Mouse (Mus musculus): ENCODE measurements around the gene Ccdc88c. TPM values are rescaled to one million over a fixed set of nuclear protein-coding genes. Genes with fewer than 3 reads are reported as not detected.

Ccdc88c gene
- polyA plus RNA-seq, 1 experiment, result 6.1 TPM

DNA sequence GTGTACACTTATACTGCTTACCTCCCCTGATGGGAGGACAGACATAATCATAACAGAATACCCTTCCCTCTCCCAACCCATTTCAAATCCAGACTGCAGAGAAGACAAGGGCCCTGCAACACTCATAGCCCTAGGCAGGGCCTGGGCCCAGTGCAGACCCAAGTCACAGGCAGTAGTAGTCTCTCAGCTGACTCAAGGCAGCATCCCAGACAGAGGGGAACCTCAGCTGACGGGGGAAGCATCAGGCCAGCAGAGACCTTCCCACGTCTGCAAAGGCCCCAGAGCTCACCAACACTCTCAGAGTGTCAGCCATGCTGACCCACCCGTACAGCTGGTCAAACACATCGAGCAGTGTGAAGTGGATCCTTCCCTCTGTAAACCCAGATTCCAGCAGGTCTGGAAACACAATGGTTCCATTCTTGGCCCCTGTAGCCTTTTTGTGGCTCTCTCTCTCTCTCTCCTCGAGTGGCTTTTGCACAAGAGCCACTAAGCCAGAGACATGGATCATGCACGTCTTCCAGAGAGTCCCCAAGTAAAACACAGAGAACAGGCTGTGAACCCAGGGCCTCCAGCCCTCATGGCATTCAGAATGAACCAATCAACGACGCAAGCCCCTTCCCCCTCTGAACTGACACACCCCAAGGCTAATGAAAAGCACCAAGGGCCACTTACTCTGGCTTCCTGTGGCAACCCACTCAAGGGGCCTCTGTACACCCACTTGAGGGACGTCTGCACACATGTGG lies 7.2 kb downstream of the Ccdc88c start:
- Histone ChIP-seq H3K79me2 (ENCODE audit: control insufficient read depth, insufficient read depth) (peaks cover 38% of the 10 kb centered on the region), H3K4me3 (ENCODE audit: insufficient read depth, poor library complexity, severe bottlenecking) (no peak overlapping the region), H3K79me3 (ENCODE audit: low read depth) (peaks cover 3% of the 10 kb centered on the region), H3ac (ENCODE audit: control insufficient read depth, insufficient read length, low read depth) (no peak overlapping the region), H3K27me3 (ENCODE audit: control insufficient read depth, insufficient read depth, insufficient read length) (no peaks in the 10 kb centered on the region), H3K36me3 (ENCODE audit: control insufficient read depth, insufficient read depth) (no peaks in the 10 kb centered on the region)
- TF ChIP-seq FOSL1 (IDR thresholded peaks at IDR 0.05; ENCODE audit: insufficient read depth, low read length, poor library complexity, severe bottlenecking) (no peak), MYOG (IDR thresholded peaks at IDR 0.05; ENCODE audit: control insufficient read depth, extremely low read depth, insufficient read length) (no peak), CTCF (IDR thresholded peaks at IDR 0.05; ENCODE audit: control insufficient read depth, insufficient read depth, insufficient read length) (no peak), CEBPB (IDR thresholded peaks at IDR 0.05; ENCODE audit: low read depth) (no peak), USF1 (IDR thresholded peaks at IDR 0.05; ENCODE audit: low read depth) (no peak), MYOD1 (IDR thresholded peaks at IDR 0.05; ENCODE audit: control insufficient read depth, insufficient read length, low read depth) (no peak), MAX (IDR thresholded peaks at IDR 0.05) (no peak)

DNA sequence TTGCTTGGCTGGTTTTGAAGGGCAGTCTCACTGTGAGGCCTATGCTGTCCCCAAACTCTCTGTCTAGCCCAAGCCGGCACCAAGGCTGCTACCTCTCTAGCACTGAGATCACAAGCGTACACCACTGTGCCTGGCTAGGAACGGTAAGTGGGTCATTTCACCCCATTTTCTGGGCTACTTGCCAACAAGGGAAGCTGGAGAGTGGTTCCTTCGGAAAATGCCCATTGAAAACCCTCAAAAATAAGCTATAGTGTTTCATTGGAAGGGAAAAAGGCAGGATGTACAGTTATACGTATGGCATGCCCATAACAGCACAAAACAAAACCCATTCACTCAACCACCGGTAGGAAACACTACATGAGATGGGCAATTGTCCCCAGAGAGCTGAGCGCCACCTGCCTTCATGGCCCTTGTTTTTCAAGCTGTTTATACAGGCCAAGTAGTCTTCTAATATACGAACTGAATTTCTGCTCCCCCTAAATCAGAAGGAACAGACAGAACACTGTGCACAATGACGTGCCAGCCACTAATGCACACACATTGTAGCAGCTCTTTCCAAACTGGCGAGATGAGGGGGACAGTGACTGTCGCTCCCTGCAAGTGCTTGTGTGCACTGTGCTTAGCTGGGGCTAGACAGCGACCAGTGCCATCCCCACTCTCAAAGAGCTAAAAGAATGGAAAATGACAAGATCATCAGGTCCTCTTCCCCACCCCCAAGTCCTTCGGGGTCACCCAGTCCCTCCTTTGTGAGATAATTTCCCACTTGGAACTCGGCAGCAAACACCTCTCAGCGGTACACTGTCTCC lies 8.4 kb downstream of the Ccdc88c start:
- H3K27me3 ChIP-seq (ENCODE audit: control insufficient read depth, insufficient read depth, insufficient read length), result no peaks in the 10 kb centered on the region
- H3K79me2 ChIP-seq (ENCODE audit: control insufficient read depth, insufficient read depth), result peaks cover 34% of the 10 kb centered on the region
- H3K36me3 ChIP-seq (ENCODE audit: control insufficient read depth, insufficient read depth), result no peaks in the 10 kb centered on the region
- no peak overlapping the region for H3ac ChIP-seq (ENCODE audit: control insufficient read depth, insufficient read length, low read depth)
- H3K79me3 ChIP-seq (ENCODE audit: low read depth), result peaks cover 6% of the 10 kb centered on the region
- H3K4me3 ChIP-seq (ENCODE audit: insufficient read depth, poor library complexity, severe bottlenecking), result no peak overlapping the region
- TF ChIP-seq MYOG (IDR thresholded peaks at IDR 0.05; ENCODE audit: control insufficient read depth, extremely low read depth, insufficient read length) (no peak), CTCF (IDR thresholded peaks at IDR 0.05; ENCODE audit: control insufficient read depth, insufficient read depth, insufficient read length) (no peak), CEBPB (IDR thresholded peaks at IDR 0.05; ENCODE audit: low read depth) (no peak), MAX (IDR thresholded peaks at IDR 0.05) (no peak), USF1 (IDR thresholded peaks at IDR 0.05; ENCODE audit: low read depth) (no peak), FOSL1 (IDR thresholded peaks at IDR 0.05; ENCODE audit: insufficient read depth, low read length, poor library complexity, severe bottlenecking) (no peak), MYOD1 (IDR thresholded peaks at IDR 0.05; ENCODE audit: control insufficient read depth, insufficient read length, low read depth) (no peak)

DNA sequence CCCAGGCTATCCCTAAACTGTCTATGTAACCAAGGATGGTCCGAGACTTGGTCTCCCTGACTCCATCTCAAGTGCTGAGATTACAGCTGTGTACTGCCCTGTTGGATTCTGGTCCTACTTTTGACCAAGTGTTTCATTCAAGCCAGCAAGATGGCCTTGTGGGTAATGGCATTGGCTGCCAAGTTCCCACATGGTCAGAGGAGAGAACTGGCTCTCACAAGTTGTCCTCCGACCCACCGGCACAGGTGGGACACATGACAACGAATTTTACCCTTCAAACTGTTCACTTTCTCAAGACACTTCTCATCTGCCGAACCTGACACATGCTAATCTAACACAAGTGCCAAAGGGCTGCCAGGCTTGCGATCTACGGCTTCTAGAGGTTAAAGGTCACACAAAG lies 9.4 kb downstream of the Ccdc88c start:
- H3ac ChIP-seq (ENCODE audit: control insufficient read depth, insufficient read length, low read depth), result no peak overlapping the region

DNA sequence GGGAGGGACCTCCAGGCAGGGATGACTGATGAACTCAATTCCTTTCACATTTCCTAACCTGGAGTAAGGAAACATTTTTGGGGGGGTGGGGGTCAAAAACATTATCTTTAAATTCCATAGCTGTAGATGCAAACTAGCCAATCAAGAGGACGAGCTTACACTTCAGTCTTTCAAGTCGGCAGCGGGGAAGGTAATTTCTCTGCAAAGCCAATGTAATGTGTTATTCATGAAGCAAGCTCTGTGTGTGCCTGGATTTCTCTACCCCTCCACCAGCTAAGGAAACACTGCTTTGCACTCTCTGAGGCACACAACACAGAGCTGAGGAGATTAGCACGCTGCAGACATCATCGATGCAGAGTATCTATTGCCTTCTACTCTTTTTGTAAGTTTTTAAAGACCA lies 9.8 kb downstream of the Ccdc88c start:
- peaks cover 31% of the 10 kb centered on the region for H3K79me2 ChIP-seq (ENCODE audit: control insufficient read depth, insufficient read depth)
- H3ac ChIP-seq (ENCODE audit: control insufficient read depth, insufficient read length, low read depth), result no peak overlapping the region
- no peak overlapping the region for H3K4me3 ChIP-seq (ENCODE audit: insufficient read depth, poor library complexity, severe bottlenecking)
- no peaks in the 10 kb centered on the region for H3K36me3 ChIP-seq (ENCODE audit: control insufficient read depth, insufficient read depth)
- peaks cover 6% of the 10 kb centered on the region for H3K79me3 ChIP-seq (ENCODE audit: low read depth)
- H3K27me3 ChIP-seq (ENCODE audit: control insufficient read depth, insufficient read depth, insufficient read length), result no peaks in the 10 kb centered on the region
- TF ChIP-seq MAX (IDR thresholded peaks at IDR 0.05), result no peak
- TF ChIP-seq FOSL1 (IDR thresholded peaks at IDR 0.05; ENCODE audit: insufficient read depth, low read length, poor library complexity, severe bottlenecking), result no peak
- no peak for TF ChIP-seq MYOG (IDR thresholded peaks at IDR 0.05; ENCODE audit: control insufficient read depth, extremely low read depth, insufficient read length)
- no peak for TF ChIP-seq USF1 (IDR thresholded peaks at IDR 0.05; ENCODE audit: low read depth)
- TF ChIP-seq CTCF (IDR thresholded peaks at IDR 0.05; ENCODE audit: control insufficient read depth, insufficient read depth, insufficient read length), result no peak
- no peak for TF ChIP-seq CEBPB (IDR thresholded peaks at IDR 0.05; ENCODE audit: low read depth)
- no peak for TF ChIP-seq MYOD1 (IDR thresholded peaks at IDR 0.05; ENCODE audit: control insufficient read depth, insufficient read length, low read depth)

More for the DNA sequence above, 9.4 kb downstream of the Ccdc88c start:
- TF ChIP-seq MYOD1 (IDR thresholded peaks at IDR 0.05; ENCODE audit: control insufficient read depth, insufficient read length, low read depth) (no peak), CEBPB (IDR thresholded peaks at IDR 0.05; ENCODE audit: low read depth) (no peak), MYOG (IDR thresholded peaks at IDR 0.05; ENCODE audit: control insufficient read depth, extremely low read depth, insufficient read length) (no peak), USF1 (IDR thresholded peaks at IDR 0.05; ENCODE audit: low read depth) (no peak), FOSL1 (IDR thresholded peaks at IDR 0.05; ENCODE audit: insufficient read depth, low read length, poor library complexity, severe bottlenecking) (no peak), CTCF (IDR thresholded peaks at IDR 0.05; ENCODE audit: control insufficient read depth, insufficient read depth, insufficient read length) (no peak), MAX (IDR thresholded peaks at IDR 0.05) (no peak)
- H3K79me2 ChIP-seq (ENCODE audit: control insufficient read depth, insufficient read depth), result peaks cover 28% of the 10 kb centered on the region
- H3K4me3 ChIP-seq (ENCODE audit: insufficient read depth, poor library complexity, severe bottlenecking), result no peak overlapping the region
- H3K79me3 ChIP-seq (ENCODE audit: low read depth), result peaks cover 6% of the 10 kb centered on the region
- no peaks in the 10 kb centered on the region for H3K27me3 ChIP-seq (ENCODE audit: control insufficient read depth, insufficient read depth, insufficient read length)
- H3K36me3 ChIP-seq (ENCODE audit: control insufficient read depth, insufficient read depth), result no peaks in the 10 kb centered on the region

DNA sequence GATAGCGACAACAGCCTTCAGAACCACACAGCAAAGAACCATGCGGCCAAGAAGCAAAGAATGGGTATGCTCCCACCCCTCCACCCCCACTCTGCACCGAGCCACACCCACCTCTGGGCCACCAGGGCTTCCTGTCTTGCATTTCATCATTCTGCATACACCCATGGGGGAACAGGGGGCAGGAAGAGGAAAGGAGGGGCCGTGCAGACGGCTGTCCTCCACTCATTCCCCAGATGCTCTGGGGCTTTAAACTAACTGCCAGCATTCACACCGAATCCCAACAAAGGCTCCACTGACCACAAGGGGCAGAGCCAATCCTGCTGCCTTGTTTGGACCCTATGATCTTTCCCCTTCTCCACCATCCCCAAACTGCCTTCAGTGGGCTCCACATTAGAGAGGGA lies 10.9 kb downstream of the Ccdc88c start:
- Histone ChIP-seq H3ac (ENCODE audit: control insufficient read depth, insufficient read length, low read depth) (no peak overlapping the region), H3K79me2 (ENCODE audit: control insufficient read depth, insufficient read depth) (peaks cover 32% of the 10 kb centered on the region), H3K36me3 (ENCODE audit: control insufficient read depth, insufficient read depth) (no peaks in the 10 kb centered on the region), H3K4me3 (ENCODE audit: insufficient read depth, poor library complexity, severe bottlenecking) (no peak overlapping the region), H3K27me3 (ENCODE audit: control insufficient read depth, insufficient read depth, insufficient read length) (no peaks in the 10 kb centered on the region), H3K79me3 (ENCODE audit: low read depth) (peaks cover 6% of the 10 kb centered on the region)
- TF ChIP-seq CEBPB (IDR thresholded peaks at IDR 0.05; ENCODE audit: low read depth) (no peak), FOSL1 (IDR thresholded peaks at IDR 0.05; ENCODE audit: insufficient read depth, low read length, poor library complexity, severe bottlenecking) (no peak), MAX (IDR thresholded peaks at IDR 0.05) (no peak), MYOG (IDR thresholded peaks at IDR 0.05; ENCODE audit: control insufficient read depth, extremely low read depth, insufficient read length) (no peak), CTCF (IDR thresholded peaks at IDR 0.05; ENCODE audit: control insufficient read depth, insufficient read depth, insufficient read length) (no peak), USF1 (IDR thresholded peaks at IDR 0.05; ENCODE audit: low read depth) (no peak), MYOD1 (IDR thresholded peaks at IDR 0.05; ENCODE audit: control insufficient read depth, insufficient read length, low read depth) (no peak)

All from C2C12 (cell line).